Mouse (Mus musculus): ENCODE measurements around the gene Ypel2.
"Not testable (repeated sequence)": the region's sequence is repeated elsewhere in the genome, so short reads cannot be mapped to it uniquely, and the experiment has no call there.

Ypel2 gene

DNA sequence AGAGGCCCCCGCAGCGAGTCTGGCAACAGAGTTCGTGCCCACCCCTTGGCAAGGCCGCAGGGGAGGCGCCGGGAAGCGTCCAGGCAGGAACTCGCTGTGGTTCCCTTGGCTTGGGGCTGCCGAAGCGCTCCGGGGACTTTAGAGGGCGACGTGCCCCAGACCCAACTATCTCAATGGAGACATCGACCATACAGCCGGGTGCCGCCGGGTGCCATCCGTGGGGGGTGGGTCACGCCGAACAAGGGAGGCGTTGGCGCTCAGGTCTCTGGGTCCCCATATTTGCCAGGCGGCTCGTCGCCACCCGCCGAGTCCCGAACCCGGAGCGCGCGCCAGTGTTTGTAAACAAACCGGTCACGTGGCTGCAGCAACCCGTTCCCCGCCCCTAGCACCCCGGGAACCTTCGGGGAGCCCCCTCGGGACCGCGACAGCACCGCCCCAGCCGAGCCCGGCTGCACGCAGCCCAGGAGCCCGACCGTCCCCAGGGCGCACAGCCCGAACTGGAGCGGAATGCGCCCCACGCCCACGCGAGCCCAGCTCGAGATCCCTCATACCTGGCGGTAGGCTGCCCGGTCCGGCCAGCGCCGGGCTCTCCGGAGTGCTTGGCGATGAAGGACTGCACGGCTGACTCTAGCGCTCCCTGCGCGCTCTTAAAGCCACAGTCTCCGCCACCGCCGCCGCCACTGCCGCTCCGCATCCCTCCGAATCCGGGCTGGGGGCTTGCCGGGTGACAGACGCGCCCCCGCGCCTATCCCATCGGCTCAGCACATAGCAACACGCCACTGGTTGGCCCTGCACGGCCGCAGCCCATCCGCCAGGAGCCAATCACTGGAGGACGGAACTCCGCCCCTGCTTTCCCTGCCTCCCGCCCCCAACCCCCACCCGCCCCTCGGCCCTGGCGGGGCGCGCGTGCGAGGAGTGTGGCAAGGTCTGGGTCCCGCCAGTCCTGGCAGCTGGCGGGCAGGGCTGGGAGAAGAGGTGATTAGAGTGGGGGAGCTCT lies at the start of gene Ypel2:
Gene Ypel2 (minus strand): TSS at position 667 of the 997 bp plus-strand sequence.
- peak; percentile 98 for DNase-seq (ENCODE audit: low spot score)

DNA sequence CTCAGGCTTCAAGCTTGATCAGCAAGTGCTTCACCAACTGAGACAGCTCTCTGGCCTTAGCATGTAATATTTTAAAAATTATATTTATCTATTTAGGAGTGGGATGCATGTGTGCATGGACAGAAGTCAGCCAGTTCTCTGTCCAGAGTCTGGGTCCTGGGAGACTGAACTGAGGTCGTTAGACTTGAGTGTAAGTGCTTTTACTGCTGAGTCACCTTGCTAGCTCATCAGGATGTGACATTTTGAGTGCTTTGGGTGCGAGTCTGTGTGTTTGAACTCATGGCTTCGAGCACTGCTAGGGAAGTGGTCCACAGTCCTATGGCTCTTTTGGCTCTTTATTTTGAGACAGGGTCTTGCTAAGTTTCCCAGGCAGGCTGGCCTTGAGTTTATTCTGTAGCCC lies 49.5 kb upstream of the Ypel2 start:
- DNase-seq (ENCODE audit: low spot score), result no peak

DNA sequence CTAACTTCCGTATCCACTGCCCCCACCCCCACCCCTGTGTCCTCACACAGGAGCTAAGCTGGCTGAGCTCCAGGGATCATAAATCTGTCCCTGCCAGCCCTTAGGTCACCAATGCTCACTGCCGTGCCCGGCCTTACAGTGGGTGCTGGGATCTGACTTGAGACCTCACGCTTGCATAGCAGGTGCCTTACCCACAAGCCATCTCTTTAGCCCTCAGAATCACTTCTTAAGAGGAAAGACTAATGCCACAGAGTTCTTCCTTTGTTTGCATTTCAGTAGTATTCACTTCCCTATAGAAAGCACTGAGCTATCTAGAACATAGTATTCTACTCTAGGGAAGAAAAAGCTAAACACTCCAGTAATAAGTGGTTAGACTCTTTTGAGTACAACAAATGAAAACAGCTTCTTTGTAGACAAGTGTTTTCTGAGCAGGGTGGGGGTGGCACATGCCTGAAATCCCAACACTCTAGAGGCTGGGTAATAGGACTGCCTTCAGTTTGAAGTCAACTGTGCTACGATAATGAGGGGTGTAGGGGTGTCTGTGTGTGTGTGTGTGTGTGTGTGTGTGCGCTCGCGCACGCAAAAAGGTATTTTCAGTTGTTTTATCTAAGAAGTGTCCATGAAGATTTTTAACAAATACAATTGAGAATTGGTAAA lies 45.9 kb upstream of the Ypel2 start:
- DNase-seq (ENCODE audit: low spot score), result no peak

DNA sequence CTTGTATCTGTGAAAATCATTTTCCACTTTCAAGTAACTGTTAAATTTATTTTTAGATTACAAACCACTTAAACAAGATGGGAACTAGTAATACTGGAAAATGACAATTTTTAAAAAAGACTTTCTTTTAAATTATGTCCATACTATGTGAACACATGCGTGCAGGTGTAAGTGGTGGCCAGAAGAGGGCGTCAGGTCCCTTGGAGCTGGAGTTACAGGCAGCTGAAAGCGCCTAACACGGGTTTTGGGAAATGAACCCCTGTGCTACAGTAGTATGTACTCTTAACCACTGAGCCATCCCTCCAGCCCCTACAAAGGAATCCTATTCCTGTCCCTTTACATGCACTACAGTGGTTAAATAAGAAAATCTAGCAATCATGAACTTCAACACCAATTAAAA lies 42.7 kb upstream of the Ypel2 start:
- no peak for DNase-seq (ENCODE audit: low spot score)

DNA sequence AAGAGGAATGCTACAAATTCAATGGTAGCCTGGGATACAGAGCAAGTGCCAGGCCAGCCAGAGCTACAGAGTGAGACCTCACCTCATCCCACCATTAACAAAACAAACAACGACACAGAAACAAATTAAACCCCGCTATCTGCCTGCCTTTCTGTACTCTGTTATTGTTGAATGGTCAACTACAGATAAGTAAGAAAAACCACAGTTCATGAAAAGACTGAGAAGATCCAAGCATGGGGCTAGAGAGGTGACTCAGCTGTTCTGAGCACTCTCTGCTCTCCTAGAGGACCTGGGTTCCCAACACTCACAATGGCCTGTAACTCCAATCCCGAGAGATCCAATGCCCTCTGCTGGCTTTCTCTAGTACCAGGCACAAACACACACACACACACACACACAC lies 34.7 kb upstream of the Ypel2 start:
- DNase-seq (ENCODE audit: low spot score), result no peak

DNA sequence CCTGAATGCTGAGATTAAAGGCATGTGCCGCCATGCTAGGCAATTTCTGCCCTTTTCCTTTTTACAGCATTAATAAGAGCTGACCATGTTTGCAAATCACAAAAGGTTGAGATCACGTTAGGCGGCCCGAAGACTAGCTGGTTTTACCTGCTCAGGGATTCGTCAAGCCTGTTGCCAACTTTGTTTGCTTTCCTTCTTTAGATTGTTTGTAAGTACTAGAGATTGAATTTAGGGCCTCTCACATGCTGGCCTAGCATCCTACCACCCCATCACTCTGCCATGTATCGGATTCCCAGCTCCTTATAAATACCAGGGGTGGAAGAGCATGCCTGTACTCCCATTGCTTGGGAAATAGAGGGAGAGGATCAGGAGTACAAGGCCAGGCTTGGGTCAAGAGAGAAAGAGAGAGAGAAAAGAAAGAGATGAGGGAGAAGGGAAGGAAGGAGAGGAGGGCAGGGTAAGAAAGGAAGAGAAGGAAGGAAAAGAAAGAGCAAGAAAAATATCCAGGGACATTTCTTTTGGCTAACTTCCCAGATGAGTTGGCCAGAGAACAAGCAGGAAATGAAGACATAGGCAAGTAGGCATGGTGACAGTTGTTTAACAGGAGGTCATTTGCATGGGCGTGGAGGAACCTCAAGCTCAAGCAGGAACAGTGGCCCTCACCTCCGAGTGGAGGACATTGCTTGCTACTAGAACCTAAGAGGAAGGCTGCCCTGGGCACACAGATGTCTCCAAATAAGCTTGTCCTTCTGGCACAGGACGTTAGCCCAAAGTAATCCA lies 32.8 kb upstream of the Ypel2 start:
- no peak for DNase-seq (ENCODE audit: low spot score)

DNA sequence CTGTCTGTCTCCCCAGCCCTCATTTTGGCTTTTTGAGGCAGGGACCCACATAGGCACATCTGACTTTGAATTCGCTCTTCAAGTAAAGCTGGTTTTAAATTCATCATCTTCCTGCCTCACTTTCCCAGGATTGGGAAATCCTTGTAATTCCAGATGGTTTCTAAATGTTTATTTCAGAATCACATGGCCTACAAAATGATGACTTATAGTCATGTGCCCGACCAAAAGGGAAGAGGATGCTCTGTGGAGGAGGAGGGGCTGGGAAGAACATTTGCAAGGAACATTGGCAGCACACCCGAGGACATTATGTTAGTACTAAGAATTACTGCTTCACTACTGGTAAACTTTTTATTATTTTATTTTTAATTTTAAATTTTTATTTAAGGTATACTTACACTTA lies 31.8 kb upstream of the Ypel2 start:
- peak; percentile 28 for DNase-seq (ENCODE audit: low spot score)

DNA sequence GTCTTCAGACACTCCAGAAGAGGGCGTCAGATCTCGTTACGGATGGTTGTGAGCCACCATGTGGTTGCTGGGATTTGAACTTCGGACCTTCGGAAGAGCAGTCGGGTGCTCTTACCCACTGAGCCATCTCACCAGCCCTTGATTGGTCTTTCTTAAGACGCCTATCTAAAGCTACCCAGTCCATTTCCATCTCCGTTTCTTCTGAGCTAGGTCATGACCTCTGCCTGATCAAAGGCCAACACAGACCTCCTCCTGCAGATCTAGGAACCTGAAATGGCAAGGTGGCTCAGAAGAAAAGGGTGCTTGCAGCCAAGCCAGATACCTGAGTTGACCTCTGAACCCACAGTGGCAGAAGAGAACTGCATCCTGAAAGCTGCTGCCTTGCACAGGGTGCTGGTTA lies 29.7 kb upstream of the Ypel2 start:
- not testable (repeated sequence) for DNase-seq (ENCODE audit: low spot score)

DNA sequence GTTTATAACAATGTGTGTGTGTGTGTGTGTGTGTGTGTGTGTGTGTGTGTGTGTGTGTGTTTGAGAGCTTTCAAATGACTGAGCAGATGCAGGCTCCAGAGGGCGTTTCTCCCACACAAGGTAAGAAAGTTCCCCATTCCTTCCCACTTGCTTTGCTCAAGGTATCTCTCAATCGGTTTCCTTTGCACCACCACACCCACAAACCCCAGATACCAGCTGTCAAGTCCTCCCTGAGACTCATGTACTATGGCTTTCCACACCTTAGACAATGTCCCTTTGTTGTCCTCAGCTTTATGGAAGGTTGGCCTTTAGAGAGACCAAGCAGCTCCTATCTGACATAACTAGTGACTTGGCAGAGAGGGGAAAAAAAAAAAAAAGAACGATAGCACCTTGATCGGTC lies 29.3 kb upstream of the Ypel2 start:
- no peak for DNase-seq (ENCODE audit: low spot score)

DNA sequence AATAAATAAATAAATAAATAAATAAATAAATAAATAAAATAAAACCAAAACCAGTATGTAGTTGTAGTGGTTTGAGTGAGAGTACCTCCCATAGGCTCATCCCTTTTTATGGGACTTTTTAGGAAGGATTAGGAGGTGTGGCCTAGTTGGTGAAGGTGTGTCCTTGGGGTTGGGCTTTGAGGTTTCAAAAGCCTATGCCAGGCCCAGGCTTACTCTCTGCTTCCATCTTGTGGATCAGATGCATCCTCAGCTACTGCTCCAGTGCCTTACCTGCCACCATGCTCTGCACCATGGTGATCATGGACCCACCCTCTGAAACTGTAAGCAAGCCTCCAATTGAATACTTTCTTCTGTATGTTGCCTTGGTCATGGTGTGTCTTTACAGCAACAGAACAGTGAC lies 28.0 kb upstream of the Ypel2 start:
- DNase-seq (ENCODE audit: low spot score), result no peak

DNA sequence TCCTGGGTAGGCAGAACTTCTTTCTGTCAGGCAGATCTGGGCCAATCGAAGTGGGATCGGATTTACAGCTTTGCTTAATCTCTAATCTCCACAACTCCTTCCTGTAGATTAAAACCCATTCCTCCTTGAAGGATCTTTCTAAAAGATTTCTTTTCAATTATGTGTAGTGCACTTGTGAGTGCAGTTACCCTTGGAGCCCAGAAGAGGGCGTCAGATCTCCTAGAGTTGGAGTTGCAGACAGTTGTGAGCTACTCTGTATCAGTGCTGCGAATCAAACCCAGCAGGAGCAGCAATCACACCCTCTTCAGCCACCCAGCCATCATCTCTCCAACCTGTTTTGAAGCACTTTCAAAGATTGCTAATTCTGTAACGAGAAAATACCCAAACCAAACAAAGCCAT lies 26.9 kb upstream of the Ypel2 start:
- no peak for DNase-seq (ENCODE audit: low spot score)

DNA sequence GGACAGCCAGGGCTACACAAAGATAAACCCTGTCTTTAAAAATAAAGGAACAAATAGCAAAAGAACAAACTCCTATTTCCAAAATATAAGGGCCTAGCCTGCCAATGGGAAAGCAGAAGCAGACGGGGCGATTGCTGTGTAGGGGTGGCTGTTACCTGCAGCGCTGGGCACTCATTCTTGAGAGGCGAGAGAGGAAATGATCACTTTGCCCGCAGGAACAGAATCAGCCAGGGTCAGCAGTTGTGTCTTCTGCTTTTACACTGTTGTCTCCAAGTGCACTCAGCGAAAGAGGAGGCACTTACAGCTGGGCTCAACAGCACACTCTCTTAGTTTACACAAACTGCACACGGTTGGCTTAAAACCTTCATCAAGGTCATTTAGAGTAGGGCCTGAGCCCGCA lies 25.9 kb upstream of the Ypel2 start:
- no peak for DNase-seq (ENCODE audit: low spot score)

DNA sequence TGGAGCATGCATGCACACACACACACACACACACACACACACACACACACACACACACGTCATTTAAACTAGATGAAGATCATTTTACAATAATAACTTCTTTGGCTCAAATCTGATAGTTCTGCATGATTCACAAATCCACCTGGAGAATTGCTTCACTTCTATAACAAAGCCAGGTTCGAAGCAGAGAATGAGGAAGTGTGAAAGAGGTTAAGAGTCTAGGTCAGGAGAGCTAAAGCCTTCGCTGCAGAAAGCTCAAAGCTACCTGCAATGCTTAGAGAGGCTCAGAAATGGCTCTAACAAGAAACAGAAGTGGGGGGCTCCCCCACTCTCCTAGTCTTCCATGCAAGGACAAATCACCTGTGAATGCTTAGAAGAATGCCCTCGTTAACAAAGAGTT lies 24.6 kb upstream of the Ypel2 start:
- DNase-seq (ENCODE audit: low spot score), result no peak

DNA sequence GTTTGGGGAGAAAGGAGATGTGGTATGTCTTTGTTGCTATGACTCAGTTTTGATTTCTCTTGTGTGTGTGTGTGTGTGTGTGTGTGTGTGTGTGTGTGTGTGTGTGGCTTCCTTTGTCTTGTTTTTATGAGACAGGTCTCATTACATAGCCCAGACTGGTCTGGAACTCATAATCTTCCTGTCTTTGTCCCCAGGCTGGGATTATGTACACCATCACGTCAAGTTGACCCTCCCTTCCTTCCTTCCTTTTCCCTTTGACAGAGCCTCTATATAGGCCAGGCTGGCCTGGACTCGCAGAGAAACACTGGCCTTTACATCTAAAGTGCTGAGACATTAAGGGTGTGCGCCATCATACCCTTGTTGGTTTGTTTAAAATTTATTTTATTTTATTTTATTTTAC lies 22.2 kb upstream of the Ypel2 start:
- DNase-seq (ENCODE audit: low spot score), result no peak

DNA sequence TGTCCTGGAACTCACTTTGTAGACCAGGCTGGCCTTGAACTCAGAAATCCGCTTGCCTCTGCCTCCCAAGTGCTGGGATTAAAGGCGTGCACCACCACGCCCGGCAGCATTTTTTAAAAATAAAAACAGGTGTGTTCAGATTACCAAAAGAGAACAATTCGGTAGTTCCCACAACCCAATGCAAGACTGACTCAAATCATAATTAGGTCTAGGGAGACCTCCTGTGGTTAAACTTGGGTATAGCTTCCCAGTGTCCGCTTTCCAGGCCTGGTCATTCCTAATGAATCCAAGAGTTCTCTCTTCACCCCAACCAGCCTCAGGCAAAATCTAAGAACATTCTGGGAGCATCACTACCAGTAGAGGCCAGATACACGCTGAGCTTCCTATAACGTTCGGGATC lies 17.0 kb upstream of the Ypel2 start:
- peak; percentile 82 for DNase-seq (ENCODE audit: low spot score)

DNA sequence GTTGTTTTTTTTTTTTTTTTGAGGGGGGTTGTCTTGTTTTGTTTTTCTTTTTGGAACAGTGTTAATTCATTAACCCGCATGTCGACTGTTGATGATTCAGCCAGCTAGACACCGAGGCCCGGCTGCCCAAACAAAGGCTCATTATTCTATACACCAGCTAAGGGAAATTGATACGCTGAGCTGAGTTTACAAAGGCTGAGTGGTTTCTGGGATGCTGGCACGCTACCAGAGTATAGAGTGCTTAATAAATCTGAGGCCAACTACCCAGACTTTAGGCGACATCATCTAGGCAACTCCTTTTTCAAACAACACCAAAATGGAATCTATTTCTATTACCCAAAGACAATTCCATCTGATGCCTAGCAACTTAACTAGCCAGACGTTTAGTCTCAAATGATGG lies 13.9 kb upstream of the Ypel2 start:
- peak; percentile 38 for DNase-seq (ENCODE audit: low spot score)

DNA sequence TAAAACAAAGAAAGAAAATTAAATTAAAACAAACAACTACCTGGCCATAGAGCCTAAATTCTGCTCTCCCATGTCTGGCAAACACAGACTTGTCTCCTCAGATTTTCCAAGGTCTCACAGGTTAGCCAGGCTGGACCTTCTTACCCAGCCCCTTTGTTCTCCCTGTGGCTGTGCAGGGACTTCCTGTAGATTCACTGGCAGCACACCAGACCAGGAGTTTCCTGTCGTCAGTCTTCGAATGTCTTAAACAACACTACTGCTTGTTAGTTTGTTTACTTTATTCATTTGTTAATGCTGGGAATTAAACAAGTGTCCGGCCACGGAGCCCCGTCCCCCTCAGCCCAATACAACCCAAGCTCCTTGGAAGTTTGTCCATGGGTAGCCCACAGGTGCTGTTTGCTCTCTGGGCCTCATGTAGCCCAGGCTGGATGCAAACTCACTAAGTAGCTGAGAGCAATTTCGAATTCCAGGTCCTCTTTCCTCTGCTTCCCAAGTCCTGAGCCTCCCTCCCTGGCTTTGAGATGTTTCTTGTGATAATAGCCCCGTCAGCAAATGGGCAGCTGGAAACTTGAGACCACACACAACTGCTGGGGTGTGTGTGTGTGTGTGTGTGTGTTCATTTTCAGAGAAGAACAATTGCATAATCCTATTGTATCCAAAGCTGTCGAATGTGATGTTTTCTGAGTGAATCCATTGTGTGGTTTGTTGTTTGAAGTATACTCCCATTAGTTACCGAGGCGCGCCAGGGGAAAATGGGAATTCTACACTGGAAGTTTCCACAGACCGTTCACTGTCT lies 11.7 kb upstream of the Ypel2 start:
- DNase-seq (ENCODE audit: low spot score), result no peak

DNA sequence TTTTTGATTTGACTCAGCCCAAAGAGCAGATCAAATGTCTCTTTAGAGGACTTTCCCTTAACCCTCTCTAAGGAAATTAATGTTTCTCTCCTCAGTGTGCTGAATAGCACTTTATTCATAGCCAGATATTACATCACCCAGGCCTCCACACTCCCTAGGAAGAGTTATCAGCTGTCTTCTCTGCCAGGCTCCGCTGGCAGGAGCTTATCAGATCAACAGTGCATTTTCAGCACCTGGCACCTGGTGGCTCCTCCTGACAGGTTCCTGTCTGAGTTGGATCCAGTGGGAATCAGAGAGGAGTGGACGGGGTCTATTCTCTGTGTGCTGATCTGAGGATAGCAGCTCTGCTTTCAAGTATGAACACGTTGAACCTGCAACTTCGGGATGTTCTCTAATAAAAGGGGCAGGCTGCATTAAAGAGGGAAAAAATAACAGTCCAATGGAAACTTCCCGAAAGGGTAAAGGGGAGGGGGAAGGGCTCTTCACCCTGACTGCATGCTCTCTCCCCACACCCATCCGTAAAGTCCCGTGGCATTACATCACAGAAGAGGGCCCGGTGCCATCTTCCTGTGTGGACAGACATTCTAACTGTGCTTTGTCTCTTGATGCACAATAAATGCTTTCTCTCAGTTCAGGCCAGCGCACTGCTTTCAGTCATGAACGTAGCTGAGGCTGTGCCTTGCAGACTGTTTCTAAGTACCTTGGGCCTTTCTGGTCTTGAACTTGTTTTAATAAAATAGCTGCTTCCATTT lies 8.7 kb upstream of the Ypel2 start:
- peak; percentile 79 for DNase-seq (ENCODE audit: low spot score)

DNA sequence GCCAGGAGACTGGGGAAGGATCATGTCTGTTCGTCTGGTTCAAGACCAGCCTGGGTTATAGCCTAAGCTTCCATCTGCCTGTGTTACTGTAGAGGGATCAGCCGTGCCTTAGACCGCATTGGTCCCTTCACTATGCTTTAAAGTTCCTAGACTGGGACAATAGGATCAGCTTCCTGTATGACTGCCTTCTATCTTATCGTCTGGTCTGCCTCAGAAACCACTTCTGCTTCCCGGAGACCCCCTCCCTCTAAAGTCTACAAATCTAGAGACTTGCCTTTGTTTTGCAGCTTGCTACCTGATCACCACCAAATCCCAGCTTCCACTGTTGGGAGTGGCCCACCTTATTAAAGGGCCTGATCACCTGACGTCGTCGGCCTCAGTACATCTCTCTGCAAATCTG lies 7.7 kb upstream of the Ypel2 start:
- no peak for DNase-seq (ENCODE audit: low spot score)

DNA sequence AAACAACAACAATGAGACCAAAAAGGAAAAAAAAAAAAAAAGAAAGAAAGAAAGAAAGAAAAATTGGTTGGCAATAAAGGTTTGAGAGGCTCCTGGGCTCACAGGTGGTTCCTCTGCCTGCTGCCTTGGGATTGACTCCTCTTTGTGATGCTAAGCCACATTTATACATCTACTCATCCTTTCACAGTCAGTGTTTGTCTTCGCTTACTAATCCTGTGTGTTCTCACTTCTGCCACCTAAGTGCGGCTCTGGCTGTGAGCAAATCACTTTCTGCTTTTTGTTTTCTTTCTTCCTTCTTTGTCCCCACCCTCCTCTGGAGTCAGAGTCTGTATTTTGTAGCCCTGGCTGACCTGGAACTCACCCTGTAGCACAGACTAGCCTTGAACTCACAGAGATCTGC lies 2.8 kb upstream of the Ypel2 start:
- no peak for DNase-seq (ENCODE audit: low spot score)

DNA sequence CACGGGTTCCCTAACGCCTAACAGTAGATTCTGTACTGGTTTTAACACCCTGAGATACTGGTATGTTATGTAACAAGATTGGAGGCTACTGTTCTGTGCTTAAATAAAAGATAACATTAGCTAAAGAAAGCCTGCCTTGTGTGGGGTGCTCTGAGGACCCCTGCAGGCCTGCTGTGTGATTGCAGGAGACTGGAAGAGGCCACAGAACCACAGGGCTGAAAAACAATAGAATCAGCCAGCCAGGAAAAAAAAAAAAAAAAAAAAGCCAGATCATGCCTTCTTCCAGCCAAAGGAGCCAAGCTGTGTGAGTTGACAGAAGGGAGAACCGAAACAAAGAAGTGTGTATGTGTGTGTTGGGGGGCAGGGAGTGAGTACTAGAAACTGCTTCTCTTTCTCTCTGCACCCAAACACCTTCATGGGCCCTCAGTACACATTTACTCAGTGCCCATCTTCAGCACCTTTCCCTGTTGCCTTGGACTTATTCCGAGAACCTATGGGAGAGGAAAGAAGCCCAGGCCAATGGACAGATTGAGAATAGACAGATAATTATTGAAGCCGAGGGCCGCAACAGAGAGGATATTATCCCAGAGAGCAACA lies 2.2 kb upstream of the Ypel2 start:
- DNase-seq (ENCODE audit: low spot score), result peak; percentile 75
